Mouse (Mus musculus) cerebellum, adult 2 months (tissue): ENCODE results near the gene Ccdc92. TPM values are rescaled to one million over a fixed set of nuclear protein-coding genes. Genes with fewer than 3 reads are reported as not detected.

Source experiments
- DNase-seq, 2 experiments: peaks; one replicate each; pipeline ENCODE4 v3.0.0; 2021
- H3K27ac ChIP-seq: fragments of 200-500 bp; 2 replicates; pipeline ENCODE4 v1.5.1; 2012; ENCODE audit warnings: low read length, control low read depth, inconsistent platforms; ENCODE audit not compliant: insufficient read depth
- H3K27me3 ChIP-seq: fragments of 200-500 bp; 2 replicates; pipeline ENCODE4 v1.6.1; 2012; ENCODE audit warnings: inconsistent platforms, mild to moderate bottlenecking, low read length, moderate library complexity; ENCODE audit not compliant: control insufficient read depth, insufficient read depth
- H3K4me1 ChIP-seq: fragments of 200-500 bp; 2 replicates; pipeline ENCODE4 v1.6.1; 2011; ENCODE audit warnings: low read length; ENCODE audit not compliant: control insufficient read depth, insufficient read depth
- H3K4me3 ChIP-seq: fragments of 200-500 bp; replicated peaks from 2 replicates; pipeline ENCODE3; 2011; ENCODE audit warnings: mild to moderate bottlenecking, low read depth, low read length, control low read depth; ENCODE audit not compliant: insufficient read depth
- CTCF ChIP-seq: fragments of 200-500 bp; IDR thresholded peaks from 2 replicates; pipeline ENCODE4 v1.5.1; 2011; ENCODE audit warnings: low read depth, mild to moderate bottlenecking, control low read depth, low read length, moderate library complexity, borderline replicate concordance; ENCODE audit not compliant: insufficient read depth
- POLR2A ChIP-seq: fragments of 200-500 bp; IDR thresholded peaks from 2 replicates; pipeline ENCODE4 v1.6.1; 2011; ENCODE audit warnings: low read length, control low read depth, borderline replicate concordance; ENCODE audit not compliant: insufficient read depth
- WGBS: fragments of 180-500 bp; shearing (Covaris S2); methylation state at CpG from one replicate; pipeline ENCODE4 v1.1.7; 2018; 5-methylcytosine and 5-hydroxymethylcytosine counted together
- polyA plus RNA-seq: library from polyadenylated mRNA; depleted of rRNA; stranded (reverse); fragments of >200 nt; gene quantifications from 2 replicates; pipeline ENCODE4 v1.2.3, GENCODE M21; 2012; rRNA removed

Ccdc92 gene
- polyA plus RNA-seq, 1 experiment, result 200 TPM

DNA sequence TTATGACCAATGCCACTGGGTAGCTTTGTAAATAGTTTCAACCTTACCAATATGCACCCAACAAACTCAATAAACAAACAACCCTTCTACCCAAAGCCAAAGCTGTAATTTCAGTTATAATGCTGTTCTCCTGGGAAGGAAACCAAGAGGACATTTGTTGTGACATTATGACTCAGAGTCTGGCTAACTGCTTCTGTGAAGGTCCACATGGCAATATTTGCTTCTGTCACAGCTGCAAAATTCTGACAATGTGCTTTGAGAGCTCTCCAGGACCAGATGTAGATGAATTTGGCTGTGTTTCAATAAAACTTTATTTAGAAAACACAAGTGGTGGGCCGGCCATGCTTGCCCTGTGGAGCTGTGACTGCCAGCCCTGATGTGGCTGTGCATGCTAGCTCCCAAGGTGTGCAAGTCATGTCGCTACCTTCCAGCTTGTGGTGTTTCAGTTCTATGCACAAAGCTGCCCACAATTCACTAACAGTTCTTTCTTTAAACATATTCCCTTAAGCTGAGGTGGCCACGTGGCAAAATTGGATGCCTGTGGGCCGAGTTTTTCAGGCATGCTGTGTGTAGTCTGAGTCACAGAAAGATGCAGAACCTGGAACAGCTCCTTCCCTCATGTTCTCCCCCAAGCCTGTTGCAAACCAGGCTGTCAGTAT is 52.4 kb downstream of the Ccdc92 start:
- no peak overlapping the region for H3K4me3 ChIP-seq
- H3K27me3 ChIP-seq, result no peaks in the 10 kb centered on the region
- DNase-seq, result peak; percentile 62 to 85
- 59% methylated on average over 4 of the region's 4 CpGs for WGBS
- peaks cover 14% of the 10 kb centered on the region for H3K4me1 ChIP-seq
- TF ChIP-seq CTCF, result no peak
- TF ChIP-seq POLR2A, result no peak
- no peak overlapping the region for H3K27ac ChIP-seq

DNA sequence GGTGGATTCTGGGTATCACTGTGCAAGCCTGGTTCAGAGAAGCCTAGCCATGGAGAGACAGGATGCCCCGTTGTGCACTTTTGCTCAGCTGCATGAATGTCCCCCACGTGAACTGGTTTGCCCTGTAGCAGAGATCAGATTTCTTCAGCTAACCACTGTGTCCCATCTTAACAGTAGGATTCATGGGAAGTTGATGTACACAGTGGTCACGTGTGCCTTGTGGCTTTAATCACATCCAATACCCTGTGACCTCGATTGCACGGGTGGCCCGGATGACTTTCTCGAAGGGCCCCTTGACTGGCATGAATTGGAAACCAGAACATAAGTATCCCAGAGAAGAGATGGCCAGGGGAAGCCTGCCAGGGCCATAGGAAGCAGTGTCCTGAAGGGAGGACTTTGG is 70.1 kb downstream of the Ccdc92 start:
- no peak for TF ChIP-seq CTCF
- TF ChIP-seq POLR2A, result no peak
- 92% methylated on average over 7 of the region's 7 CpGs for WGBS
- DNase-seq, result no peak
- no peaks in the 10 kb centered on the region for H3K4me1 ChIP-seq
- H3K4me3 ChIP-seq, result no peak overlapping the region
- H3K27ac ChIP-seq, result no peak overlapping the region
- no peaks in the 10 kb centered on the region for H3K27me3 ChIP-seq

DNA sequence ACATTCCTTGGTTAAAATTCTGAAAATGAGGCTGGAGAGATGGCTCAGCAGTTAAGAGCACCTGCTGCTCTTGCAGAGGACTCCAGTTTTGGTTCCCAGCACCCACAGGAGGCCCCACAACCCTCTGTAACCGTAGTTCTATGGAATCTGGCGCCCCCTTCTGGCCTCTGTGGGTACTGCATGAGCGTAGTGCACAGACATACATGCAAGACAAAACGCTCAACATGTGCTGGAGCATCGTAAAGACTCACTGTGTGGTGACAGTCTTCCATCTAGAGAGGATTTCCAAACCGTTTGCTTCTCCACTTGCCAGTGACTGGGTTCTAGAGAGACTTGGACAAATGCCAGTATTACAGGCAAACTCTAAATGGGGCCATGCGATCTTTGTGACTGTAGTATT is 76.6 kb downstream of the Ccdc92 start:
- no peak for DNase-seq
- 73% methylated on average over 7 of the region's 7 CpGs for WGBS
- Histone ChIP-seq H3K4me3 (no peak overlapping the region), H3K27ac (no peak overlapping the region), H3K4me1 (no peaks in the 10 kb centered on the region), H3K27me3 (no peaks in the 10 kb centered on the region)
- peak; percentile 47; the same call in 1 of the 2 replicates for TF ChIP-seq CTCF
- no peak for TF ChIP-seq POLR2A

Other genes with a start within 250 kb of the Ccdc92 start
- gene Atp6v0a2, start 233.8 kb downstream of the Ccdc92 start, polyA plus RNA-seq, result 46.0 and 46.9 TPM in 2 replicates
- 0.33 and 0.49 TPM in 2 replicates for gene Dnah10, start 137.3 kb downstream of the Ccdc92 start, polyA plus RNA-seq
- gene Zfp664, start 267 bp upstream of the Ccdc92 start, polyA plus RNA-seq, result 67.2 and 72.9 TPM in 2 replicates
- gene Rflna, start 140.8 kb upstream of the Ccdc92 start, polyA plus RNA-seq, result 0.61 and 1.4 TPM in 2 replicates